Mouse (Mus musculus): ENCODE results near the gene Snx29.
"Not testable (repeated sequence)": the region's sequence is repeated elsewhere in the genome, so short reads cannot be mapped to it uniquely, and the experiment has no call there.

Gene Snx29

GRCm38 (mm10) chr16:11482189-11482588, 159.5 kb downstream of the Snx29 start:
- DNase-seq (ENCODE audit: low read depth, low spot score) = no peak

- DNase-seq (ENCODE audit: low read depth, low spot score) = no peak
Measured at GRCm38 (mm10) chr16:11494895-11495294, 172.2 kb downstream of the Snx29 start.

GRCm38 (mm10) chr16:11495923-11496616, 173.4 kb downstream of the Snx29 start:
- DNase-seq (ENCODE audit: low read depth, low spot score) = no peak

GRCm38 (mm10) chr16:11496721-11497120, 174.0 kb downstream of the Snx29 start:
- no peak for DNase-seq (ENCODE audit: low read depth, low spot score)

GRCm38 (mm10) chr16:11500061-11500460, 177.4 kb downstream of the Snx29 start:
- no peak for DNase-seq (ENCODE audit: low read depth, low spot score)

- peak; percentile 8 for DNase-seq (ENCODE audit: low read depth, low spot score)
Measured at GRCm38 (mm10) chr16:11501138-11501537, 178.4 kb downstream of the Snx29 start.

- peak; percentile 52 for DNase-seq (ENCODE audit: low read depth, low spot score)
Measured at GRCm38 (mm10) chr16:11501611-11502010, 178.9 kb downstream of the Snx29 start.

GRCm38 (mm10) chr16:11504666-11505491, 182.2 kb downstream of the Snx29 start:
- DNase-seq (ENCODE audit: low read depth, low spot score) = no peak

- no peak for DNase-seq (ENCODE audit: low read depth, low spot score)
Measured at GRCm38 (mm10) chr16:11505492-11506176, 182.9 kb downstream of the Snx29 start.

GRCm38 (mm10) chr16:11507188-11507731, 184.6 kb downstream of the Snx29 start:
- no peak for DNase-seq (ENCODE audit: low read depth, low spot score)

GRCm38 (mm10) chr16:11508341-11508740, 185.6 kb downstream of the Snx29 start:
- no peak for DNase-seq (ENCODE audit: low read depth, low spot score)

GRCm38 (mm10) chr16:11510416-11510815, 187.7 kb downstream of the Snx29 start:
- no peak for DNase-seq (ENCODE audit: low read depth, low spot score)

GRCm38 (mm10) chr16:11510854-11511253, 188.1 kb downstream of the Snx29 start:
- DNase-seq (ENCODE audit: low read depth, low spot score) = peak; percentile 71

GRCm38 (mm10) chr16:11511696-11512095, 189.0 kb downstream of the Snx29 start:
- not testable (repeated sequence) for DNase-seq (ENCODE audit: low read depth, low spot score)

GRCm38 (mm10) chr16:11516681-11517080, 194.0 kb downstream of the Snx29 start:
- DNase-seq (ENCODE audit: low read depth, low spot score) = no peak

GRCm38 (mm10) chr16:11517385-11517784, 194.7 kb downstream of the Snx29 start:
- no peak for DNase-seq (ENCODE audit: low read depth, low spot score)

- no peak for DNase-seq (ENCODE audit: low read depth, low spot score)
Measured at GRCm38 (mm10) chr16:11518803-11519498, 196.2 kb downstream of the Snx29 start.

GRCm38 (mm10) chr16:11526104-11526786, 203.5 kb downstream of the Snx29 start:
- peak; percentile 44 for DNase-seq (ENCODE audit: low read depth, low spot score)

- DNase-seq (ENCODE audit: low read depth, low spot score) = no peak
Measured at GRCm38 (mm10) chr16:11526996-11527395, 204.3 kb downstream of the Snx29 start.

GRCm38 (mm10) chr16:11530466-11531194, 207.9 kb downstream of the Snx29 start:
- DNase-seq (ENCODE audit: low read depth, low spot score) = no peak

All from R1 (cell line).